Mouse (Mus musculus) CH12.LX (cell line): ENCODE measurements around the gene Vti1a.

Experiments used
- BHLHE40 ChIP-seq: IDR thresholded peaks from 2 replicates; pipeline ENCODE4 v1.6.1; 2011; ENCODE audit warnings: mild to moderate bottlenecking, low read depth, low read length, improper control_type of control experiment
- CTCF ChIP-seq, 2 experiments: IDR thresholded peaks in 1 of 2; conservative IDR thresholded peaks in 1 of 2; 2 replicates each; pipeline ENCODE4 v1.5.1; 2011 to 2012; ENCODE audit warnings: low read depth in 2 of 2, low read length in 2 of 2, improper control_type of control experiment in 1 of 2, inconsistent platforms in 1 of 2, mild to moderate bottlenecking in 1 of 2, moderate library complexity in 1 of 2
- ETS1 ChIP-seq: conservative IDR thresholded peaks from 2 replicates; pipeline ENCODE4 v1.6.1; 2012; ENCODE audit warnings: low read depth, mild to moderate bottlenecking, inconsistent platforms, low read length, improper control_type of control experiment, moderate library complexity
- GABPA ChIP-seq: IDR thresholded peaks from 2 replicates; pipeline ENCODE4 v1.6.1; 2012; ENCODE audit warnings: low read depth, low read length, improper control_type of control experiment, inconsistent platforms; ENCODE audit not compliant: insufficient replicate concordance
- MAX ChIP-seq: IDR thresholded peaks from 2 replicates; pipeline ENCODE4 v1.6.1; 2011; ENCODE audit warnings: low read length, improper control_type of control experiment
- POLR2A ChIP-seq: IDR thresholded peaks from 2 replicates; pipeline ENCODE4 v1.6.1; 2011; ENCODE audit warnings: low read depth, mild to moderate bottlenecking, improper control_type of control experiment, low read length
- RCOR1 ChIP-seq: conservative IDR thresholded peaks from 2 replicates; pipeline ENCODE4 v1.6.1; 2012; ENCODE audit warnings: low read depth, mild to moderate bottlenecking, inconsistent platforms, low read length, improper control_type of control experiment
- SIN3A ChIP-seq: IDR thresholded peaks from 2 replicates; pipeline ENCODE4 v1.6.1; 2012; ENCODE audit warnings: low read length, improper control_type of control experiment, inconsistent platforms
- TBP ChIP-seq: conservative IDR thresholded peaks from 2 replicates; pipeline ENCODE4 v1.6.1; 2011; ENCODE audit warnings: low read depth, low read length, improper control_type of control experiment
- USF2 ChIP-seq: conservative IDR thresholded peaks from 2 replicates; pipeline ENCODE4 v1.6.1; 2011; ENCODE audit warnings: low read depth, low read length, improper control_type of control experiment
- ZC3H11A ChIP-seq: IDR thresholded peaks from 2 replicates; pipeline ENCODE4 v1.6.1; 2012; ENCODE audit warnings: low read depth, mild to moderate bottlenecking, inconsistent platforms, low read length, improper control_type of control experiment
- ZNF384 ChIP-seq: IDR thresholded peaks from 2 replicates; pipeline ENCODE4 v1.6.1; 2012; ENCODE audit warnings: low read depth, low read length, improper control_type of control experiment, inconsistent platforms

- no peak for TF ChIP-seq POLR2A
- no peak for TF ChIP-seq CTCF (conservative IDR thresholded peaks at IDR 0.05 in 1 of 2, IDR thresholded peaks at IDR 0.05 in 1 of 2; ENCODE audit: low read depth in 2 of 2, low read length in 2 of 2)
- no peak for TF ChIP-seq TBP
- no peak for TF ChIP-seq BHLHE40
- TF ChIP-seq GABPA, result no peak
- no peak for TF ChIP-seq MAX
- no peak for TF ChIP-seq ZC3H11A
- TF ChIP-seq SIN3A, result no peak
- no peak for TF ChIP-seq RCOR1
- TF ChIP-seq USF2, result no peak
- no peak for TF ChIP-seq ETS1
- no peak for TF ChIP-seq ZNF384
Observed at GRCm38 (mm10) chr19:55424507-55424906, 108.4 kb downstream of the Vti1a start.
